Mouse (Mus musculus) splenic B cell, adult 2 months (primary cell): ENCODE data around the gene Snap91.

Experiments used
- DNase-seq: peaks from one replicate; pipeline ENCODE4 v3.0.0-alpha.2; 2011; ENCODE audit warnings: low read depth, low spot score
- H3K27me3 ChIP-seq: 2 replicates; pipeline ENCODE4 v1.6.1; 2012; ENCODE audit warnings: mild to moderate bottlenecking, low read length, moderate library complexity, mixed read lengths; ENCODE audit not compliant: control insufficient read depth, poor library complexity, insufficient read depth, severe bottlenecking
- H3K36me3 ChIP-seq: 2 replicates; pipeline ENCODE4 v1.6.1; 2012; ENCODE audit warnings: mild to moderate bottlenecking, low read length, moderate library complexity, mixed read lengths; ENCODE audit not compliant: control insufficient read depth, poor library complexity, insufficient read depth, severe bottlenecking

The Snap91 gene

DNA sequence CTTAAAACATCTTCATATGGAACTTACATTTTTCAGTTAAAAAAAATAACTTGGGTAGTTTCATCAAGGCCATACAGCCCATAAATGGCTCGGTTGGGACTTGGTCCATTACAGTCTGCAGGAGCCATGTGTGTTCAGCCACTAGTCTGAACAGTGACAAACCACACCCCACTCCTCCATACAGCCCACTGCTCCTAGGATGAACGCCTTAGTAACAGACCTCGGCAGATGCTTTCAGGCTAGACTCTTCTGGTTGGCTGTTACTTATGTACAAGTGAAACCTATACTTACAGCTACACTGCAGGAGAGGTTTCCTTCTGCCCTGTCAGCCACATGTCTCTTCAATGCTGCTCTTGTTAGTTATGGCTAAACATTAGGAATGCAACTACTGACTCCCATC, 85.2 kb downstream of the Snap91 start:
- no peak for DNase-seq
- no peaks in the 10 kb centered on the region for H3K27me3 ChIP-seq
- H3K36me3 ChIP-seq, result no peaks in the 10 kb centered on the region

DNA sequence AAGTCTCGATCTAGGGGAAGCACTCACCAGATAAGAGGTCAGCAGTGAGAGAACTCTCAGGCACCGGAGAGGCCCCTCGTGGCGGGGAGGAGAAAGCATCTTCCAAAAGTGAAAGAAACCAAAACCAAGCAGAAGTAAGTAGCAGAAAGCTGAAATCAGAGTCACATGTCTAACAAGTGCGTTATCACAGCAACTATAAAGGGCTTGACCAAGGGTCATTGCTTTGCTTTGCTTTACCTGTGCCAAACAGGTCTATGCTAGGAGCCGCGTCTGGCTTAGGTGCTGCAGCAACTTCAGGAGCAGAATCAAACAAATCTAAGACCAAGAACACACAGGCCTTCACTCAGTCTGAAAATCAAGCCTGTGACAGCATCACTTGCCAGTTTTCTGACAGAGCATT, 88.5 kb downstream of the Snap91 start:
- DNase-seq, result no peak
- no peaks in the 10 kb centered on the region for H3K36me3 ChIP-seq
- H3K27me3 ChIP-seq, result no peaks in the 10 kb centered on the region

DNA sequence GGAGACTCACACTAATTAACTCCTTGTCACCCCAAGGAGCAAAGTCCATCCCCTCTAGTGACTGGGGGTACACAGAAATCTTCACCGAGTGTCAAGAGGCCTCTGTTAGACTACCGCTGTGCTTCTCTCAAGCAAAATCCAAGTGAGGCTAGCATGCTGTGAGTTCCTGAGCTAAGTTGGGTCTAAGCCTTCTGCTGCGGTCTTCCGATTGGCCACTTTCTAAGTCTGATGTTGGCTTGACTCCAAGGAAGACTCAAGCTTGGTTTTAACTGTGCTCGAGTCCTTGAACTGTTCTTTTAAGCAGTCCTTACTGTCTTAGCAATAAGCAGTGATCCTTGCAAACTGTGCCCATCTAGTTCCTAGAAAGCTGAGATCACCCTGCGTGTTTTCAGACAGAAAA, 91.3 kb downstream of the Snap91 start:
- no peaks in the 10 kb centered on the region for H3K36me3 ChIP-seq
- H3K27me3 ChIP-seq, result no peaks in the 10 kb centered on the region
- DNase-seq, result no peak

DNA sequence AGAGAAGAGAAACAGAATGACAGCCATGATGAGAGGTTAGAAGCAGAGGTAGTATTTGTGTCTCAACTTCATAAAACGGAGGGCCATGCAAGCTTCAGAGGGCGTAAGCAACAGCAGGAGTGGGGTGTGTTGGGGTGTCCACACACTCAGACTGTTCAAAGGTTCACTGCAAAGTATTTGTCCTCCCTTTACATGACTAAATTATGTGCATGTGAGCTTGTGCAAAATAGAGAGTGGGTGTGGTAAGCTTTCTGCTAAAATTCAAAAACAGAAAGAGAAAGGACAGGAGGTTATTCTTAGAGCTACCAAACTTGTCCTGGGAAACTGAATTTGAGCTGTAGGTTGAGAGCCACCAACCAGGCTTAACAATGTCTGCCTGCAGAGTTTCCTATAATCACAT, 97.6 kb downstream of the Snap91 start:
- no peak for DNase-seq
- no peaks in the 10 kb centered on the region for H3K27me3 ChIP-seq
- H3K36me3 ChIP-seq, result no peaks in the 10 kb centered on the region

DNA sequence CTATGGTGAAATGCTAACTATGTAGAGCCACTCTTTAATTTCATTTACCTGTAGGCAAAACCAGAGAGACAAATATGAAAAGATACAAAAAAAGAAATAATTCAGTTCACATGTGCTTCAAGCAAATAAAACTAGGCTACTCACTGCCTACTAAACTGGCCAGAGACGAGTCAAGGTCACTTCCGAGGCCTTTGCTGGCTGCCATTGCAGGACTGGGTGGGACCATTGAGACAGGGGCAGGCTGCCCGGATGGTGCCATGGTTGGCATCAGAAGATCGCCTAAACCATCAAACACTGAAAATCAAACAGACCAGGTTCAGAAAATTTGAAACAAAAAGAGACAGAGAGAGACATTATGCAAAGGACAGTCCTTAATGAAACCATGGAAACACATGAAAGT, 99.0 kb downstream of the Snap91 start:
- Histone ChIP-seq H3K27me3 (no peaks in the 10 kb centered on the region), H3K36me3 (no peaks in the 10 kb centered on the region)
- no peak for DNase-seq

DNA sequence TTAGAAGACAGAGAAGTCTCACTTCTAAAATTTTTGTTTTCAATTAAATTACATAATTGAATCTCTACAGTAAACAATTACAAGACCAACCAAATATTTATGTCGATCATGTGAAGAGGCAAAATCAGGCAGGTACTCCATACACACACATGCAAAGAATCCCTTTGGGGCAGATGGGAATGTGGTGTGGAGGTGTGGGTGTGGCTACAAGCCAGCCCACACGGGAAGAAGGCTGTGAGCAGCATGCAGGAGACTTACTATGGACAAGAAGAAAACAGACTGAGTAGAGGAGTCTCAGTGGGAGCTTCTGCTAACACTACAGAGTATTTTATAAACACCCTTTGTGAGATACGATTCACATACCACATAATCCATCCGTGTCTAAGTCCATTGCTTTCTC, 102.2 kb downstream of the Snap91 start:
- Histone ChIP-seq H3K27me3 (no peaks in the 10 kb centered on the region), H3K36me3 (no peaks in the 10 kb centered on the region)
- no peak for DNase-seq

DNA sequence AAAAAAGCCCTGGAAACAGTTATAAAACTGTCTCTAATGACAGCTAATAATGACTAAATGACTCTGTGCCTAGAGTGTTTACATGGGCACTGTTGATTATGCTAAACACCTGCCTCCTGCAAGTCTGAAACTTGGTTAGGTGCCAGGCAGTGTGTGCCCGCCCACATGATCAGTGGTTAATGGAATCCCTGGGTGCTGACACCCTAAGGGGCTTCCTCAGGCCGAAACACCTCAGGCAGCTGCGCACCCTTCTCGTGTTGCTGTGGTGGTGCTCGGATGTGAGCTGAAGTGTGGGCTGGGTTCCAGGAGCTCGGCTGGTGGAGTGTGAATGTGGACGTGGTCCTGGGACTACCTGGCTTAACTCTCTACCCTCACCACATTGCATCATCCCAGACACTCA, 103.1 kb downstream of the Snap91 start:
- DNase-seq, result no peak
- H3K36me3 ChIP-seq, result no peaks in the 10 kb centered on the region

DNA sequence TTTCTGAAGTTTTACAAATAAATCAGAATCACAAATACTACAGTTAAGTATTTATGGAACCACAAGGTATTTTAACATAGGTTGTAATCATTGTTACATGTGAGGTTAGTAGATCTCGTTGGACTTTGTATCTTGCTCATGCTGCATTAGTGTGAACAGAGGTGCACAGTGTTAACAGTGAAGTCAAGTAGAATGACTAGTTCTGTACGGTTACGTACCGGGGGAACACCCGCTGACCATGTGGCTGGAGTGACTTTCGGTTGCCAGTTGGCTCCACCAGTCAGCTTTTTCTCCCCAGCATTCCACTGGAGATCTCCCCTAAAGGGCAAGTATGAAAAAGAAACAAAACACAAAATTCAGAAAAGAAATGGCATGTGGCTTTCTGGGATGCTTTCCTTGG, 105.1 kb downstream of the Snap91 start:
- Histone ChIP-seq H3K27me3 (no peaks in the 10 kb centered on the region), H3K36me3 (no peaks in the 10 kb centered on the region)
- DNase-seq, result no peak

More for the DNA sequence above, 103.1 kb downstream of the Snap91 start:
- no peaks in the 10 kb centered on the region for H3K27me3 ChIP-seq

DNA sequence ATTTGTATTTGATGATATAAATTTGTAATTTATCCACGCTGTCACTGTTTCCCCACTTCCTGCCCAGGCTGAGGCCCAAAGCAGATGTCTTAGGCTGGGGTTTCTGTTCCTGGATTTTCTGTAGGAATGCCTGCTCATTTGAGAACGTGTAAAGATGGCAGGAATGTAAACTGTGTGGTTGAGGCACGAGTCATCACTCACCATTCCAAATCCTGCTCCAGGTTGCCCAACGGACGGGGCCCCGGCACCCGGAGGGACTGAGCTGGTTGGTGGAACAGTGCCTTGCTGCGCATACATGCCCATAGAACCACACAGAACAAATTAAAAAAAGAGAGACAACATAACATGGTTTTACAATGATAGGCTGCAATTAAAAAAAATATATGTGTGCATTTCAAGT, 106.5 kb downstream of the Snap91 start:
- no peaks in the 10 kb centered on the region for H3K27me3 ChIP-seq
- no peak for DNase-seq
- no peaks in the 10 kb centered on the region for H3K36me3 ChIP-seq

DNA sequence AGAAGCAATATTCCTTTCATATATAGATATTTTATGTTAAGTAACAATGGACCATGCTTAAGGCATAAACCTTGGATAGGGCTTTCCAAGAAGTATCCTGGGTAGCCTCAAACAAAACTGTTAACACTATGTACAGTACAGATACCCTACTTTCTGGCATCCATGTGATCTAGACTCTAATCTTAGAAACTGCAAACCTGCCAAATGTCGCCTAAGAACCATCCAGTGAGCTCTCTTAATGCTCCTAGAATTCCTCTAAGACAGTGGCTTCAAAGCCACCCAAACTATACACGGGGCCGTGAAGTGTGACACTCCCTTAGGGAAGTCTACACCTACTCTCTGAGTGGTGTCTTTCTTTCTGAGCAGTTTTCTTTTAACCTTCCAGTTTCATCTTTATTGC, 107.6 kb downstream of the Snap91 start:
- Histone ChIP-seq H3K27me3 (no peaks in the 10 kb centered on the region), H3K36me3 (no peaks in the 10 kb centered on the region)
- DNase-seq, result no peak

DNA sequence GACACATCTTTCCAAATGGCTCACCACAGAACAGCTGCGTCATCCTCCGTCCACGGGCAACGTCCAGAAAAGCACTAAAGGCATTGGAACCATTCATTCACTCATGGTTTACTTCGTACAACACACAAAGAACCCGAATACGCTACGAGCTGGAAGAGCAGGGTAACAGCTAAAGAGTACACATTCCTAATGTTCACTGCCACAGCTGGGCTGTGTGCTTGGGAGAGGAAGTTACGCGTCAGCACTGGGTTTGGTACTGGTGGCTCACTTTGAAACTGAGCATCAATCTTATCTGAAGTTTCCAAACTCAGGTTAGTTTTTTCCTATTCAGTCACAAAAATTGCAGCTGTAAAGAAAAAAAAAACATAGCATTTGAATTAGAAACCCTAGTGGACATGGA, 113.5 kb downstream of the Snap91 start:
- H3K36me3 ChIP-seq, result no peaks in the 10 kb centered on the region
- no peak for DNase-seq
- no peaks in the 10 kb centered on the region for H3K27me3 ChIP-seq

DNA sequence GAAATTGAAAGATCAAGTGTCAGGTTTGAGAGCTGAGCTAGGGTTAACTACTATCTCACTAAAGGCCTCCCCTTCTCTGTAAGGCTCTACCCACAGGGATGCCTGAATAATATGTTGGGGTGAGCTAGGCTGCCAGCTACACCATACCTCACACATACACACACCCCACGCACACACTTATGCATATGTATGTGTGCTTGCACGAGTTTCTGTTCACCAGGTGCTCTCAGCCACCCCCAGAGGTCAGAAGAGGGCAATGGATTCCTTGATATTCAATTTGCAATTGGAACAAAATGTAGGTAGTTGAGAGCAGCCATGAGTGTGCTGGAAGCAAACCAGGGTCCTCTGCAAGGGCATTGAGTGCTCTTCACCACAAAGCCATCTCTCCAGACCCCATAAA, 116.5 kb downstream of the Snap91 start:
- no peaks in the 10 kb centered on the region for H3K36me3 ChIP-seq
- DNase-seq, result no peak

DNA sequence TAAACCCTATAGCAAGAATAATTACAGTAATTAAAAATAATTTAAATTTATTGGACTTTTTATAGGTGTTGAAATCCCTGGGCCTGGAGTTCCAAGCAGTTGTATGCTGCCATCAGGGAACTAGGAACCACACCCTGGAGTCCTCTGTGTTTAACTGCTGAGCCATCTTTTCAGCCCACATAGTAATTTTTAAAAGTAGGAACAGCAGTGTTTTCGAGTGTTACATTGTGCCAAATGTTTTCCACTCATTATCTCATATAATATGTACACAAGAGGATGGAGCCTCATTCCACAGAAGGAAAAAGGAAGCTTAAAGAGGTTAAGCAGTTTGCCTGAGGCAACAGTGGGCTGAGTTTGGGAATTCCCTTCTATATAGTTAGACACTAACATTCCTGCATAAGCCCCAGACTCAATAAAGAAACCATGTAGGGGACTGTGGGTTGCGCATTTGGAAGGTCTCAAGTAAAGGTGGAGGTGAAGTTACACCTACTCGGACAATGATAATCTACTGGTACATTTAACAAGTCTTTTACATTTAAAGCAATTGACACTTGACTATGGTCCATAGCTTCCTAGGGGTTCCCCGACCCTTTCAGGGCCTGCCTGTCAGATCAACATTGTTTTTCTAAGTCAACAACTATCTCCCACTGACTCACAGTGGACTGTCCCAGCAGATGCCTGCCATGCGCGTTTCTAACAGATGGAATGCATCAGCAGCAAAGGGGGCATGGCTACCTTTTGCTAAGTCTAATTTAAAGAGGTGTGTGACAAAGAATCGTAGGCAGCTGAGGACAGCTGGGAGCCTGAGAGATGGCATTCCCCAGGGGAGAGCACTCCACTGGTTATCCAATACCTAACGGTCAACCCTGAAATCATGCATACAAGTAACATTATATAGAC, 117.7 kb downstream of the Snap91 start:
- Histone ChIP-seq H3K27me3 (no peaks in the 10 kb centered on the region), H3K36me3 (no peaks in the 10 kb centered on the region)
- DNase-seq, result no peak

More for the DNA sequence above, 116.5 kb downstream of the Snap91 start:
- no peaks in the 10 kb centered on the region for H3K27me3 ChIP-seq

DNA sequence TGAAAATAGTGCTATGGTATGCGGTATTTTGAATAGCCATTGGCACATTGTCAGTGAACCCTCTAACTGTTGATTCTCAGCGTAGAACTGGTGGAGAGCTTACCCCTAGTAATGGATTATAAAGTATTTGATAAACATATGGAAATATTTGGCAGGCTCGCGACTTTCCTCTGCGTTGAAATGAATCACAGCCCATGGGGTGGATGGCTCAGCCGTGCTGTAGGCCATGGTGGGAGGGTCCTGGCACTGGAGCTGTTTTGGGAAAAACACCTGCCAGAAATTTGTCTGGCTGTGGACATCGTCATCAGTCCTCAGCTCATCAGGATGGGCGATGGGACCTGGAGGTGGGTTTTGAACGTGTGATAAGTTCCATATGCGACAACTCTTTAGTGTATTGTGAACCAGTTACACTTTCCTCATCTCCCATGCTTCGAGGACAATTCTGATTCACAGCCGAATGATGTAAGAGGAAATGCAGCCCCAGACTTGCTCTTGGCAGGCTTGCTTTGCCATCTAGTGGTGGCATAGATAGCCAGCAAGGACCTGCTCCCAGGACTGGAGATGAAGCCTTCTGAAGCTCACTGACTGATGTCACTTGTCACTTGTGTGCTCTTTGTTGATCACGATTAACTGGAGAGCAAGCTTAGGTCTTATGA, 134.4 kb downstream of the Snap91 start:
- Histone ChIP-seq H3K36me3 (no peaks in the 10 kb centered on the region), H3K27me3 (no peaks in the 10 kb centered on the region)
- peak; percentile 5 for DNase-seq

DNA sequence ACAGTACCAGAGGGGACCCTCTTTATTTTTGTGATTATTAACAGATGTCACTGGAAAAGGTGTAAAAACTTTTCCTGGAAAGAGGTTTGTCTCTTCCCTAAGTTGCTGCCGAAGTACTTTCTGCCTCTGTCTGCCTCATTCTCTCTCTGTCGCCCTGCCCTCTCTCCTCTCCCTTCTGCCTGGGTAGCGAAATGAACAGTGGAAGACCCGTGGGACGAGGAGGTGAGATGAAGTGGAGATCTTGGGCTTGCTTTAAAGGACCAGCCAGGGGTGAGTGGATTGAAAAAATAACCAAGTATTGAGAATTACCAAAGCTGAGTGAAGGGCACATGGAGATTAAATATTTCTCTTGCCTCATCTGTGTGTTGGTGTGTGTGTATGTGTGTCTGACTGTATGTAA, 136.4 kb downstream of the Snap91 start:
- DNase-seq, result no peak
- H3K36me3 ChIP-seq, result no peaks in the 10 kb centered on the region
- H3K27me3 ChIP-seq, result no peaks in the 10 kb centered on the region
